Mouse (Mus musculus): ENCODE measurements around the gene Pmp22. TPM values are rescaled to one million over a fixed set of nuclear protein-coding genes. Genes with fewer than 3 reads are reported as not detected.

The Pmp22 gene
- total RNA-seq, 1 experiment: 106 TPM

DNA sequence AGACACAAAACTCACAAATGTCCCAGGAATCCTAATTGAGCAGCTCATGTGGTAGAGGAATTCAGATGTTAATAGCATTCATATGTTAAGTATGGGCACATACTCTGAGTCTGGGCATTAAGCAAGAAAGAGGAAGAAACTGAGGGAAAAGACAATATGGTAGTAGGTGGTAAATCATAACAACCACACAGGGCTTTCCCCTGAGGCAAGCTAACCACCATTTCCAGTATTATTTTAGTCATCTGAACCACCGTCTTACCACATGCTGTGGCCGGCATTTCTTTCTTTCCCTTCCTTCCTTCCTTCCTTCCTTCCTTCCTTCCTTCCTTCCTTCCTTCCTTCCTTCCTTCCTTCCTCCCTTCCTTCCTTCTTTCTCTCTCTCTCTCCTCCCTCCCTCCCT, 6.5 kb upstream of the Pmp22 start:
- no peak for DNase-seq (ENCODE audit: low read depth, low spot score)
- Histone ChIP-seq H3K9ac (ENCODE audit: insufficient read depth, low read depth, low read length, poor library complexity, severe bottlenecking) (no peak overlapping the region), H3K4me1 (ENCODE audit: control insufficient read depth in 2 of 2, insufficient read depth in 2 of 2, low read length in 2 of 2, poor library complexity in 1 of 2) (peaks cover 0 to 2% of the 10 kb centered on the region in 2 experiments; a peak in 2 of 4 replicates), H3K9me3 (ENCODE audit: control insufficient read depth, insufficient read depth, low read depth, low read length) (no peaks in the 10 kb centered on the region), H3K36me3 (ENCODE audit: control insufficient read depth, insufficient read depth, low read length, poor library complexity, severe bottlenecking) (no peaks in the 10 kb centered on the region), H3K4me3 (ENCODE audit: insufficient read depth in 1 of 2, low read depth in 1 of 2, low read length in 2 of 2, poor library complexity in 1 of 2, severe bottlenecking in 1 of 2) (no peak overlapping the region), H3K27ac (ENCODE audit: insufficient read depth, low read depth, low read length, poor library complexity, severe bottlenecking) (no peak overlapping the region)
- in situ Hi-C loops (cut with MboI; ENCODE audit: low sequenced_read_pairs in 2 of 2, unreplicated experiment in 2 of 2): no loop called here
- TF ChIP-seq MAFK (IDR thresholded peaks at IDR 0.05; ENCODE audit: insufficient read depth, low read depth, low read length) (no peak), HCFC1 (IDR thresholded peaks at IDR 0.05; ENCODE audit: borderline replicate concordance, insufficient read depth, low read length) (no peak), ZC3H11A (IDR thresholded peaks at IDR 0.05; ENCODE audit: borderline replicate concordance, low read depth, low read length) (no peak), CHD2 (IDR thresholded peaks at IDR 0.05; ENCODE audit: low read depth, low read length) (no peak), ZNF384 (IDR thresholded peaks at IDR 0.05; ENCODE audit: low read depth, low read length) (no peak)

DNA sequence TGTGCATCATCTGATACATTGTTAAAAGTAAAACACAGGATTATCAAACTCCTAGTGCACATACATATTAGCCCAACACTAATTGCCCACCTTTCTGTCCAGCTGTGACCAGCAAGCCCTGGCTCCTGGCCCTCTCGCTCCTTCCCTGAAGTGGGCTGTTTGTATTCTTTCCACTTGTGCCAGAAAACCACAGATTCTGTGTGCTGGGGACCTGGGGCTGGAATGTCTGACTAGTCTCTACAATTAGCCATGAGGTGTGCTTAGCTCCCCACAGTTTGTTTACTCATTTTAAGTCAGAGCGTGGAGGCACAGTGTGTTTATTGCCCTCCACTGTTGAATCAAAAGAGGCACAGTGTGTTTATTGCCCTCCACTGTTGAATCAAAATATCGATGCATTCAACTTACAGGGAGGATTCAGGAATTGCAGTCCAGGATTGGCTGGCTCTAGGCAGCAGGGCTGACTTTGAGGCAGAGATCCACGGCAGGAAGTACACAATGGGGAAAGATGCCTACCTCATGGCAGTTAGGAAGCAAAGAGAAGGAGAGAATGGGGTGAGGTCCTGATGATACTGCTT, 5.9 kb upstream of the Pmp22 start:
- no peak overlapping the region for H3K4me3 ChIP-seq (ENCODE audit: insufficient read depth in 1 of 2, low read depth in 1 of 2, low read length in 2 of 2, poor library complexity in 1 of 2, severe bottlenecking in 1 of 2)
- H3K4me1 ChIP-seq (ENCODE audit: control insufficient read depth in 2 of 2, insufficient read depth in 2 of 2, low read length in 2 of 2, poor library complexity in 1 of 2): peaks cover 0 to 2% of the 10 kb centered on the region in 2 experiments; a peak in 2 of 4 replicates
- TF ChIP-seq MAFK (IDR thresholded peaks at IDR 0.05; ENCODE audit: insufficient read depth, low read depth, low read length) (no peak), HCFC1 (IDR thresholded peaks at IDR 0.05; ENCODE audit: borderline replicate concordance, insufficient read depth, low read length) (no peak), ZNF384 (IDR thresholded peaks at IDR 0.05; ENCODE audit: low read depth, low read length) (no peak), ZC3H11A (IDR thresholded peaks at IDR 0.05; ENCODE audit: borderline replicate concordance, low read depth, low read length) (no peak), CHD2 (IDR thresholded peaks at IDR 0.05; ENCODE audit: low read depth, low read length) (no peak)
- H3K9ac ChIP-seq (ENCODE audit: insufficient read depth, low read depth, low read length, poor library complexity, severe bottlenecking): no peak overlapping the region
- DNase-seq (ENCODE audit: low read depth, low spot score): no peak
- no peaks in the 10 kb centered on the region for H3K9me3 ChIP-seq (ENCODE audit: control insufficient read depth, insufficient read depth, low read depth, low read length)
- in situ Hi-C loops (cut with MboI; ENCODE audit: low sequenced_read_pairs in 2 of 2, unreplicated experiment in 2 of 2): no loop called here
- no peaks in the 10 kb centered on the region for H3K36me3 ChIP-seq (ENCODE audit: control insufficient read depth, insufficient read depth, low read length, poor library complexity, severe bottlenecking)
- no peak overlapping the region for H3K27ac ChIP-seq (ENCODE audit: insufficient read depth, low read depth, low read length, poor library complexity, severe bottlenecking)

DNA sequence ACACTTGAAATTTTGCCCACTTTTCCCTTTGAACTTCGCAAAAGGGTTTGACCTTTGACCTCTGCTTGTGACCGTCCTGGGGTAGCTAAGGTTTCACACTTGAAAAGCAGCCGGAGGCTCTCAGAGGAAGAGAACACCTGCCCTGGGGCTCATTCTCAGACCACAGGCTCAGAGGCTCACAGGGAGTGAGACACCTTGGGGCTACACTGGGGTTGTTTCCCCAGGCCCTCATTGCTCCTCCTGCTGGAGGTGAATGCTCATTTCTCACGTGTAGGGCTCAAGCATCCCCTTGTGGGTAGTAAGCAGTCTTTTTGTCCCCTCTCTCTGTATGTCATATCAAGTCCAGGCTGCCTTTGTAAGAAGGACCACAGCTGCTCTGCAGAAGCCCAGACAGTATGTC, 4.5 kb upstream of the Pmp22 start:
- no peak for DNase-seq (ENCODE audit: low read depth, low spot score)
- no peaks in the 10 kb centered on the region for H3K9me3 ChIP-seq (ENCODE audit: control insufficient read depth, insufficient read depth, low read depth, low read length)
- H3K4me1 ChIP-seq (ENCODE audit: control insufficient read depth in 2 of 2, insufficient read depth in 2 of 2, low read length in 2 of 2, poor library complexity in 1 of 2): peaks cover 0 to 2% of the 10 kb centered on the region in 2 experiments; a peak in 2 of 4 replicates
- H3K4me3 ChIP-seq (ENCODE audit: insufficient read depth in 1 of 2, low read depth in 1 of 2, low read length in 2 of 2, poor library complexity in 1 of 2, severe bottlenecking in 1 of 2): no peak overlapping the region
- TF ChIP-seq ZC3H11A (IDR thresholded peaks at IDR 0.05; ENCODE audit: borderline replicate concordance, low read depth, low read length) (no peak), MAFK (IDR thresholded peaks at IDR 0.05; ENCODE audit: insufficient read depth, low read depth, low read length) (no peak), CHD2 (IDR thresholded peaks at IDR 0.05; ENCODE audit: low read depth, low read length) (no peak), HCFC1 (IDR thresholded peaks at IDR 0.05; ENCODE audit: borderline replicate concordance, insufficient read depth, low read length) (no peak), ZNF384 (IDR thresholded peaks at IDR 0.05; ENCODE audit: low read depth, low read length) (no peak)
- no peak overlapping the region for H3K27ac ChIP-seq (ENCODE audit: insufficient read depth, low read depth, low read length, poor library complexity, severe bottlenecking)
- H3K9ac ChIP-seq (ENCODE audit: insufficient read depth, low read depth, low read length, poor library complexity, severe bottlenecking): no peak overlapping the region
- in situ Hi-C loops (cut with MboI; ENCODE audit: low sequenced_read_pairs in 2 of 2, unreplicated experiment in 2 of 2): no loop called here
- no peaks in the 10 kb centered on the region for H3K36me3 ChIP-seq (ENCODE audit: control insufficient read depth, insufficient read depth, low read length, poor library complexity, severe bottlenecking)

DNA sequence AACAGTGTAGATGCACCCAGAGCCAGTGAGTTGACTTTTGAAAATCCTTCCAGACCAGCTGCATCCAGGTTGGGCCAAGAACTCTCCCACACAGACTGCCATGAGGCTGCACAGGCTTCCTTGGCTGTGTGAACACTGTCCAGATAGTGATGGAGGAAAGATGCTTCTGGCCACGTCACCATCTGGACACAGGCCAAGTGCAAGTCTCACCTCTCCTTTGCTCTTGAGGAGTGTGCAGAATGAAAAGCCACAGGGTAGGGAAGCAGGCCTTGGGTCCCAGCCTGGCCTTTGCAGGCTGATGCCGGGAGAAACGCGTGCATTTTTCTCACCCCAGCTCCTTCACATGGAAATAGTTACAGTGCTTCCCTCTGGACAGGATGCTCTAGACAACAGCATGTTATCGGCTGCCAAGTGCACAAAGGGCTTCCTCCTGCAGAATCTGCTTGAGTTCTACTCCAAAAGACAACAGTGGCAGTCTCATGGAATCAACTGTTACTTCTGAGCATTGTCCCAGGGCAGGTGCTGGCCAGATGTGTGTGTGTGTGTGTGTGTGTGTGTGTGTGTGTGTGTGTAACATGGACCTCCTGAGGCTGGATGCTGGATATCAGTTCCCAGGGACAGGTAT, 2.8 kb upstream of the Pmp22 start:
- TF ChIP-seq MAFK (IDR thresholded peaks at IDR 0.05; ENCODE audit: insufficient read depth, low read depth, low read length) (no peak), ZNF384 (IDR thresholded peaks at IDR 0.05; ENCODE audit: low read depth, low read length) (no peak), ZC3H11A (IDR thresholded peaks at IDR 0.05; ENCODE audit: borderline replicate concordance, low read depth, low read length) (no peak), CHD2 (IDR thresholded peaks at IDR 0.05; ENCODE audit: low read depth, low read length) (no peak), HCFC1 (IDR thresholded peaks at IDR 0.05; ENCODE audit: borderline replicate concordance, insufficient read depth, low read length) (no peak)
- Histone ChIP-seq H3K9ac (ENCODE audit: insufficient read depth, low read depth, low read length, poor library complexity, severe bottlenecking) (no peak overlapping the region), H3K36me3 (ENCODE audit: control insufficient read depth, insufficient read depth, low read length, poor library complexity, severe bottlenecking) (no peaks in the 10 kb centered on the region), H3K9me3 (ENCODE audit: control insufficient read depth, insufficient read depth, low read depth, low read length) (no peaks in the 10 kb centered on the region), H3K27ac (ENCODE audit: insufficient read depth, low read depth, low read length, poor library complexity, severe bottlenecking) (no peak overlapping the region), H3K4me3 (ENCODE audit: insufficient read depth in 1 of 2, low read depth in 1 of 2, low read length in 2 of 2, poor library complexity in 1 of 2, severe bottlenecking in 1 of 2) (no peak overlapping the region), H3K4me1 (ENCODE audit: control insufficient read depth in 2 of 2, insufficient read depth in 2 of 2, low read length in 2 of 2, poor library complexity in 1 of 2) (peaks cover 0 to 8% of the 10 kb centered on the region in 2 experiments; a peak in 2 of 4 replicates)
- in situ Hi-C loops (cut with MboI; ENCODE audit: low sequenced_read_pairs in 2 of 2, unreplicated experiment in 2 of 2): loop anchor here in 1 of 2 experiments (25.0 kb wide), 1 partner anchor 364 kb away; the partner anchor contains the start of gene Gm10428
- no peak for DNase-seq (ENCODE audit: low read depth, low spot score)

Data from ES-E14 (cell line).